Mouse (Mus musculus) granulocyte monocyte progenitor cell, adult 5-6 weeks (primary cell): ENCODE data around the gene Foxp1. TPM values are rescaled to one million over a fixed set of nuclear protein-coding genes. Genes with fewer than 3 reads are reported as not detected.

Source experiments
- ATAC-seq: replicated peaks from 2 replicates; pipeline ENCODE4 v1.8.0; 2016; ENCODE audit warnings: mild to moderate bottlenecking, moderate TSS enrichment, inconsistent platforms; ENCODE audit not compliant: poor library complexity, severe bottlenecking
- total RNA-seq, 2 experiments: library from RNA; stranded (forward) in 1 of 2; stranded (reverse) in 1 of 2; fragments of 200-712, 200-1000 nt in 1 of 2; fragments of >200 nt in 1 of 2; fragmentation: Nextera tagmentation in 1 of 2; gene quantifications; 2 replicates each; pipeline ENCODE4 v1.2.3; 2014 to 2017

Foxp1 gene
- total RNA-seq, 2 experiments from 2014 or later, result 68.5 to 128 TPM

- no peak for ATAC-seq
Measured at GRCm38 (mm10) chr6:98949703-98950191, 572.8 kb downstream of the Foxp1 start.

- no peak for ATAC-seq
Measured at GRCm38 (mm10) chr6:98949286-98949685, 573.2 kb downstream of the Foxp1 start.

- ATAC-seq, result no peak
Measured at GRCm38 (mm10) chr6:98948153-98949141, 574.1 kb downstream of the Foxp1 start.

GRCm38 (mm10) chr6:98947486-98948152, 574.9 kb downstream of the Foxp1 start:
- ATAC-seq, result no peak

GRCm38 (mm10) chr6:98946731-98947130, 575.8 kb downstream of the Foxp1 start:
- no peak for ATAC-seq

- no peak for ATAC-seq
Measured at GRCm38 (mm10) chr6:98945496-98946412, 576.8 kb downstream of the Foxp1 start.

GRCm38 (mm10) chr6:98938348-98938747, 584.2 kb downstream of the Foxp1 start:
- ATAC-seq, result no peak

- no peak for ATAC-seq
Measured at GRCm38 (mm10) chr6:98937513-98937912, 585.0 kb downstream of the Foxp1 start.

GRCm38 (mm10) chr6:98936377-98936776, 586.1 kb downstream of the Foxp1 start:
- ATAC-seq, result no peak

GRCm38 (mm10) chr6:98935169-98935568, 587.4 kb downstream of the Foxp1 start:
- ATAC-seq, result no peak

- no peak for ATAC-seq
Measured at GRCm38 (mm10) chr6:98934381-98934780, 588.1 kb downstream of the Foxp1 start.

- no peak for ATAC-seq
Measured at GRCm38 (mm10) chr6:98933135-98933724, 589.3 kb downstream of the Foxp1 start.

- no peak for ATAC-seq
Measured at GRCm38 (mm10) chr6:98931881-98932540, 590.5 kb downstream of the Foxp1 start.

GRCm38 (mm10) chr6:98930652-98931300, 591.7 kb downstream of the Foxp1 start:
- ATAC-seq, result no peak

- no peak for ATAC-seq
Measured at GRCm38 (mm10) chr6:98928365-98928764, 594.2 kb downstream of the Foxp1 start.

- ATAC-seq, result no peak
Measured at GRCm38 (mm10) chr6:98901259-98901658, 621.3 kb downstream of the Foxp1 start.

- ATAC-seq, result no peak
Measured at GRCm38 (mm10) chr6:98878208-98878607, 644.3 kb downstream of the Foxp1 start.

- no peak for ATAC-seq
Measured at GRCm38 (mm10) chr6:98876401-98876800, 646.1 kb downstream of the Foxp1 start.
